Mouse (Mus musculus) liver, adult 2 months (tissue): ENCODE results near the gene Chpt1.

Experiments
- CTCF ChIP-seq: fragments of 200-500 bp; IDR thresholded peaks from 2 replicates; pipeline ENCODE4 v1.5.1; 2011; ENCODE audit warnings: low read depth, low read length, control low read depth
- POLR2A ChIP-seq: fragments of 200-500 bp; IDR thresholded peaks from 2 replicates; pipeline ENCODE4 v1.6.1; 2011; ENCODE audit warnings: low read length, control low read depth; ENCODE audit not compliant: insufficient read depth; ENCODE audit errors: extremely low read depth

DNA sequence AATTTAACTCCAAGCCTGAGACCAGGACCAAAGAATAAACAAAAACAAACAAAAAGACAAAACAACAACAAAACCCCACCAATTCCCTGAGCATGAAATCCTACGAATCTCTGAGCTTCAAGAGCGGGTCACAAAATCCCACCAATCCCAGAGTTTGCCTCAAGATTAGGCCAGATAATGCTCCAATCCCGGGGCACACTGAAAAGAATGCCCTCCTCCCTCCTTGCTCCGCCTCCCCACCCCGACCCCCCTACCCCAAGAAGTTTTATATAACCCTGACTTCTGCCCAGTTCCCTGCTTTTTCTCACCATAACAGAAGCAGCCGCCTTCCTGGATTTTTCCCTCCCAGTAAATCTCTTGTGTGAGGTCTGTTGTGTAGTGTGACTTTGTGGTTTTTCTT, 46.1 kb downstream of the Chpt1 start:
- TF ChIP-seq CTCF: no peak
- no peak for TF ChIP-seq POLR2A
